Mouse (Mus musculus) spleen, adult 12 weeks (tissue): Measurements from ENCODE around the gene Ikzf2.
A peak's percentile ranks its signal among the peaks of the same experiment; 100 is the strongest.

Source experiments
- DNase-seq: peaks from one replicate; pipeline ENCODE4 v3.0.0; 2022; ENCODE audit warnings: low spot score

The Ikzf2 gene

DNA sequence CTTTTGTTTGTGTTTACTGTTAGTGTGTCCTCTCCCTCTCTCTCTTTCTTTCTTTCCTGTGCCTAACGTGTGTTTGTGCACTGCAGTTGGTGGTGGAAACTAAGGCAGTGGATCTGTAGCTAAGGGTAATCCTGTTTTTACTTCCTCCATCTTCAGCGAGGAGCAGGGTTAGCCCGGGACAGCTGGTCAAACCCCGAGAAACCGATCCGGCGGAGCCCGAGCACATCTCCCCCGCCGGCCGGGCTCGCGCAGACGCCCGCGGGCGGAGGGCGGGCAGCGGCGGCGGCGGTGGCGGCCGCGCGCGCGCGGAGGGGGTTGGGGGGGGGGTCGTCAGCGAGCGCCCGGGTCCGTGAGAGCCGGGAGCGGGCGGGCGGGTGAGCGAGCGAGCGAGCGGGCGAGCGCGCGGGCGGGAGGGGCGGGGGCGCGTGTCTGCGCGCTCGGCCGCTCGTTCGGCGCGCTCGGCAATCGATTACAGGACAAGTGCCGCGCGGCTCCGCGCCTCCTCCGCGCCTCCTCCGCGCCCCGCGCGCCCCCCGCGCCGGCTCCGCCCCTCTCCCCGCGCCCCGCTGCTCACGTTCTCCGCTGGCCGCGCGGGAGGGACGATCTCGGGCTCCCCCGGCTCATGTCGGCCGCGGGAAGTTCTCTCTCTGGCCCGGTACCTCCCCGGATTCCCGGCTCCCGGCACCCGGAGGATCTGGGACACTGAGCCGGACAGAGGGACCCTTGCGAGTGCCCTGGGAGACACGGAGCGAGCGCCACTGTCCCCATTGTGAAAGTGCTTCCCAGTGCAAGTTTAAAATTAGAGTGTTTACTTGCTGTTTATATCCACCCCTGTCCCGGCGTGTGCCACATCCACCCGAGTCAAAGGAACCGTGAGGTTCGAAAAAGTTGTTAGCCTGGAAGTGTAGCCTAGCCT, at the start of gene Ikzf2:
TSS of gene Ikzf2 (minus strand) at position 170 of the 916 bp plus-strand sequence.
- DNase-seq = peak; percentile 12

DNA sequence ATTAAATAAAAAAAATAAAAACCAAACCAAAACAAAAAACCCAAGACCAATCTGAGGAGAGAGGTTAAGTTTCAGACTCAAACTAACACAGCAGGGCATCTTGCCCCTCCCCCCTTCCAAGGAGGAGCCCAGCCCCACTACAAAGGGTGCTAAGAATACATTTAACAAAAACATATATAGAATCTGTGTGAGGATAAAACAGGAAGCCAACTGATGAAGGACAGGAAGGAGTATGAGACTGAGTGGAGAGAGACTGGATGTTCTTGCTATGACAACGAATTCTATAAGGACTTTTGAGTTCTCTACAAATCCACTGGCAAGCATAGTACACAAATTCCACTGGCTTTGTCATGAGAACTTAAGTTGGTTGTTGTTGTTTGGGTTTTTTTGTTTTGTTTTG, 42.7 kb upstream of the Ikzf2 start:
- no peak for DNase-seq

DNA sequence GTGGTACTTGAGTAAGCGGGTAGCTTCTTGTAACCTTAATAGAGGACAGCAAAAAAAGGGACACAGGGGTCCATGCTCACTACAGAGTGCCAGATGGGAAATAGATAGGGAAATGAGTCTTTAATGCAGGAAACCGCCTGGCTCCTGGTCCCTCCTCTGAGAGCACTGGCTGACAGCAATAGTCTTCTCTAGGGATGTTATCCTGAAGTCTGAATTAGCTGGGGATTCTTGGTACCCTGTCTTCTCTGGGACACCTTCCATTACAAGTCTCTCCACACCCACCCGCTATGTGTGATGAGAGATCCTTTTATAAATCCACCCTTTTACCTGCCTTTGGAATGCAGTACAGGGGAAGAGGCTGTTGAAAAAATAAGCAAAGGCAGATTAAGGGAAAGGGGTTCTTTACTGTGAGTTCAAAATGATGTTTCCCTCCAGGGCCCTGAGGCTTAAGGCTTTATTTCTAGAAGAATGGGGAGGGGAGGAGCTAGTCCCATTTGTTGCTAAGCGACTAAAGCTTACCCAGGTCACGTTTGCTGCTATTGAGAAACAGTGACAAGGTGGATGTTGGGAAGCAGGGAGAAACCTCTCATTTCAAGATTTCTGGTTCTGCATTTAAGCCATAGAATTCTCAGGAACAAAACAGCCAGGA, 42.1 kb upstream of the Ikzf2 start:
- DNase-seq = no peak

DNA sequence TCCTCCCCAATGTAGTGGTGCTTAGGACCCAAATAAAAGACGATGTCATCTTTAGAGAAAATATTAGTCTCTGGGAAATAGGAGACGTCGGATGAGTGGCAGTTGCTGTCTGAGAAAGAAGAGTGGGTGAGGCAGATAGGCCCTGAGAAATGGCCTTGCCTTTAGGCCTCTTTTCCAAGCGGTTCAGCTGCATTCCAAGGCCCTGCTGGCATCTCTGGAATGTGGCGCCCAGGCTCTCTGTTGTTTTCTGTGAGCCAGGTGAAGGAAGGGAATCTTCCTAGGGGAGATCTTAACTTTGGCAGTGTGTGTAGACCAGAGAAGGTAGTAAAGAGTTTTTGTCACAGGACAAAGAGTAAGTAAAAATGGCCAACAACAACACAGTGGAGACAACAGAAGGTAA, 40.9 kb upstream of the Ikzf2 start:
- DNase-seq = no peak

DNA sequence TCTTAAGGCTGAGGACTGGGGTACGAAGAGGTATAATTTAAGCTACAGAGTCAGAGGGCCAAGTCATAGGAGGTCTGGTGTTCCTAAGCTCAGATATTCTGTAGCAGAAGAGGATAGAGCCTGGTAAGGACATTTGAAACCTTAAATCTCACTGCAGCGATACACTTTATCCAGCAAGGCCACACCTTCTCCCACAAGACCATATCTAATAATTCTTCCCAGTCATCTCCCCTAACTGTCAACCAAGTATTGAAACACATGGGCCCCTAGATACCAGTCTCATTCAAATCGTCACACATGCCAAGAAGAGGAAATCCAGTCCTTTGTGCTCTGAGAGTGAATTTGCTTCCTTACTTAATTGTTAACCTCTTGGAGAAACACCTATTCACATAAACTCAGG, 30.1 kb upstream of the Ikzf2 start:
- DNase-seq = no peak

DNA sequence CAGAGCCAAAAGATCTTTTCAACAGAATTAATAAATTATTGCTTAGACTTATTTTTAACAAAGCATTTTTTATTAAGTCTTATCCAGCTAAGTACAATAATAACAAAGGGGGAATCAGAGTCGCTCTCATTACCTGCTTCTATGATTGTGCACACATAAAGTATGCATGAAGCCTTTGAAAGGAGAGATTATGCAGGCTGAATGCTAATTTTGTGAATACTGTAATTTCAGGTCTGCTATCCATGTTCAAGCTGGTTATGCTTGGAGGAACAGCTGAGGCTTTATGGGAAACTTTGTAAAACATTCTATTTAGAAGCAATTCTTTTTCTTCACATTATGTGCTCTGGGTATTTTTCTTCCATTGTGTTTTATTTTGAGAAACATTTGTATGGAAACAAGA, 21.5 kb upstream of the Ikzf2 start:
- no peak for DNase-seq

DNA sequence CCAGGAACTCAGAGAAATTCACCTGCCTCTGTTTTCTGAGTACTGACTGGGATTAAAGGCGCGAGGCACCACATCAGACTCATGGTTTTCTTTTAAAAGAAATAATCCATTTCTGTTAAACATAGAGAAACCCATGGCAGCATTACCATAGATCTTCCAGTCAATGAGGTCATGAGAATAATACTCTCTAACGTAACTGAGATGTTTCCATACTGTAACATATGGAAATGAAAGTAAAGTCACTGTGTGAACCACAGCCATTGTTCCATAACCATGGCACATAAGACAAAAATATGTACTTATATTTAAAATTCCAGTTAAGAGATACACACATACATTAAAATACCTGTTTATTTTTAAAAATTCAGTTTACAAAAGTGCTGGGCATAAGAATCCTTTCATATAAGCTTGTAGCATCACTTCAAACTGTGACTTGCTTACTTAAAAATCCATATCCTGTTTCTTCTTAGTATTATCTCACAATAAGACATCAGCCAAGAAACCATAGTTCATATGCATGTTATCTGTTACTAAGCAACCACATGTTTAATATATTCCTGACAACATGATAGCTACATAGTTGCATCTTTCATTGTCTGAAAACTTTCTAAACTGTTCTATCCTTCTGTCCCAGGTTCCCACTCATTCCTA, 16.6 kb upstream of the Ikzf2 start:
- no peak for DNase-seq

DNA sequence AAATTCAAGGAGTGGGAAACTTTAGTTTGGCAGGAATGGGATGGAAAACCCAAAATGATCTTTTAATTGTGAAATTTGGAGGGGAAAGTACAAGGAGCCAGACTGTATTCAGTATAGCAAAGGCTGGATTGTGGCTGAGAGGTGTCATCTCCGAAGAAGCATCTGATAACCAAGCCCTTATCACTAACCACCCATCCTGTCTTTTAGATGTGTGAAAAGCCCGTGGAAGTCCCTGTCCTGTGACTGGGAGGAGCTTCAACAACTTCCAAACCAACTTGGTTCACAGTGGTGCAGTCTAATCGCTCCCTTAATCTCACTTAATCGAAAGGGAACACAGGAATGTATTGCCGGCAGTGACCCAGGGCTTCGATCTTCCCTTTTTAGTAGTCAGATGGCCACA, 4.9 kb upstream of the Ikzf2 start:
- no peak for DNase-seq

DNA sequence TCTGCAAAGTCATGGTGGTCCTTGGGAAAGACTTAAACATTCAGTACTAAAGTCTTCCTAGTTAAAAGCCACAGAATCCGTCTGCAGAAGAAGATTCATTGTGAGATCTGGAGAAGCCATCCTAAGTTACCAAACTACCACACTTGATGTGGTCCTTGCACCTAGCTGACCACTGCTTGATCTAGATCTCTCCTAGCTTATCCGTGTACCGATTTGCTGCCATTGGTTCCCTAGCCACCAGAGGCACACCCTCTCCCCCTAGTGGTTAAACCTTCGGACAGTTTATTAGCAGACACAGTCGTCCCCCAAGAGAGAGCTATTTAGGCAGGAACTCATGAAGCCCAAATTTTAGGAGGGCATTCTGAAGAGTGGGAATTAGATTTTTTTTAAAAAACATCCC, 1.9 kb upstream of the Ikzf2 start:
- no peak for DNase-seq

DNA sequence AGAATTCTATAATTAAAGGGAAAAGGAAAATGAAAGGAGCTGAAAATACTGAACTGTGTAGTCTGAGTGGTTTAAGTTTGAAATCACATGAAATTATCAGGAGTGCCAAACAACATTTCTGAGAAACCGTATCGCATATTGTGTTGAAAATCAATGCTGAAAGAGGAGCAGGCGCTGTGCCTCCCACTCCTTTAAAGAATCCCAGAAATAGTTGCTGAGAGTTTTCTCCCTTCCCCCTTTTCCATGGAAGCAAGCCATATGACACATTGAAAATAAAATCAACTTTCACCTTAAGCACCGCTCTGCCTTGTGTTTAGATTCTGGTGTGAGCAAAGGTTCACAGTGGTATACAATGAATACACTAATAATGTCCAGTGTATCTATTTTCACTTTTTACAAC, 1.1 kb upstream of the Ikzf2 start:
- DNase-seq = no peak

DNA sequence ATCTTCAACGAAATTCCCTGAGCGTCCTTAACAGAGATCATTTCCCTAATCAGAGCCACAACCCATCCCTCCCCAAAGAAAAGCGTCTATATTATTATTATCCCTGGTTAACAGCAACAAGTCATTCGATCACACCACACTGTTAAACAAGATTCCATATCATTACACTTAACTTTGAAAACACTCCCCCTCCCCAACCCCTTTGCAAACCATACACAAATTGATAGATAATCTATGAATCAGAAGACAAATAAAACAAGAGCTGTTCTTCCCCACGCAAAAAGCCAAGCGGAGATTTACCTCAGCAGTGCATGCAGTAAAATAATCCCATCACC, 337 bp downstream of the Ikzf2 start:
- no peak for DNase-seq

DNA sequence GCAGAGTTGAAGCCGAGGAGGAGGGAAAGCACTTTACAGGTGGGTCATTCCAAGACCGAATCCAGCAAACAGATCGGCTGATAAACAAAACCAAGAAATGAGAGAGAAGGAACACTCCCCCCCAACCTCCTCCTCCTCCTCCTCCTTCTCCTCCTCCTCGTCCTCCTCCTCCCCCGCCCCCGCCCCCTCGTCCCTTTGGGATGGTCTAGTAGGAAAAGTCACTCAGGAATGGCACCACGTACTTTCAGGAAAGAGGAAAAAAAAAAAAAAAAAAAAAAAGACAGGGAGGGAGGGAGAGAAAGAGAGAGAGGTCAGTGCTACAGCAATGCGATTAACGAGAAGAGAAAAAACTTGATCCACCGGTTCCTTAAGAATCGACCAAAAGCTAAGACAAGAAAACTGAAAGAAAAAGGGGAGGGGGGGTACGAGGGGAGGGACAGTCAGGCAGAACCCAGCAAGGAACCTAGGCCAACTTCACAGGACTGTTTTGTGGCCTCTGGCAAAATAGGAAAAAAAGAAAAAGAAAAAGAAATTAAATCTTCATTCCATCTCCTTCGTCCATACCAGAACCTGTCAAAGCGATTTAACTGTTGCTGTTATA, 1.1 kb downstream of the Ikzf2 start:
- DNase-seq = no peak

DNA sequence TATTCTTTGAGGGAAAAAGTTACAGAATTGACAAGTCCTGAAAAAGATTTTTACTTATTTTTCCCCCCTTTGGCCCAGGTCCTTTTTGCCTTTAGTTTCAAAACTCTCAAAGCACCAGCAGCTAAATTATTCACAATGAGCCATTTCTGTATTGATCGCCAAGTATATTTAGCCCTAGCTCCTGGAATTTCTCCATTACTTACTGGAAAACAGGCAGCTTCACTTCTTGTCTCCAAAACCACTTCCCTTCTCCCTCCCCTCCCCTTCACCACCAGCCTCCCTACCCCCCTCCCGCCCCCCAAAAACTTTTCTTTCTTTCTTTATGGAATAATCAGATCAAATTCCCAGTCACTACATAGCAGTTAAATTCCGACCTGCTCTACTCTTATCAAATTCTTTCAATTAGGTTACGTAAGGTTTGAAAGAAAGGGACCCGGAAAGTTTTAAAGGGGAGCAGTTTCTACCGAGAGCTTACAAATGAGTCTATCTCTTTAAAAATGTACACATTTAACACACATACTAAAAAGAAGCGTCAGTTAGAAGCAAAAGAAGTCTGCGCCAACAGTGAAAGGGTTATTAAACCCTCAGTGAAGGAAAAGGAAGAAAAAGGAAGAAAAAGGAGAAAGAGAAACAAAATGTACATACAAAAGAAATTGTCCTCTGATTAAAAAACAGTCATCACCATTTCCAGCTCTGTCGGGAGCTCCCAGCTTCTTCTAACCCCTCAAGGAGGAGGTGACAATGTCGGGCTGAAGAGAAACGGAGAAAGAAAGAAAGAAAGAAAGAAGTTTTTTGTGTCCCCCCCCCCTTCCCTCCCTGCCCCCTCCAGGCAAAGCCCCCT, 1.8 kb downstream of the Ikzf2 start:
- DNase-seq = no peak

DNA sequence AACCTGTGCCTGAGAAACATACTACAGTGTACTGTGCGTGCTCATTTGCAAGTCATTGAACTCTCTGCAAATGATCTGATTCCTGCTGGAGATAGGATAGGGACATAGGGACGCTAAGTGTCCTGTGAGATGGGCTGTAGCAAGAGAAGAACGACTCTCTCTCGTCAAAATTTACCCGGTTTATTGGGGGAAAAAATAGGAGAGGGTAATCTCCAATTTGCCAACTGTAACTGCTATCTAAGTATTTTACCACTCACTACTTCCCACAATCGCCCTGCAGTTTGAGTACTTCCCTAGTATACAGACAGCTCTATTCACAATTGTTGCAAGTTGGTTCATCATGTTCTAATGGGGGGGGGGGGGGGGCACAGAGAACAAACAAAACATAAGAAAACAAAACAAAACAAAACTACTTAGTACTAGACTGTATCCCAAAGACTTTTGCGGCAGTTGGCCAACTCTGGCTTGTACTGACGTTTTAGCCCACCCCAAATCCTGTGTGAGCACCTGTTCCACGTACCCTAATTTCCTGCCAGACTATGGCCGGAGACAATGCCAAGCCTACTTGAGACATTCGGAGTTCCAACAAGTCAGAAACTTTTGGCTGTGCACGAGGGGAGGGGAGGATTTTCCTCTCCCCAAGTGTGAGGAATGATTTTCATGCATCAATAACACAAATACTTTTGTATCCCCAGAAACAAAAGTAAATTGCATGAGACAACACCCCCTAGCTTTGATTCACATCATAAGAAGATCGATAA, 2.6 kb downstream of the Ikzf2 start:
- no peak for DNase-seq

DNA sequence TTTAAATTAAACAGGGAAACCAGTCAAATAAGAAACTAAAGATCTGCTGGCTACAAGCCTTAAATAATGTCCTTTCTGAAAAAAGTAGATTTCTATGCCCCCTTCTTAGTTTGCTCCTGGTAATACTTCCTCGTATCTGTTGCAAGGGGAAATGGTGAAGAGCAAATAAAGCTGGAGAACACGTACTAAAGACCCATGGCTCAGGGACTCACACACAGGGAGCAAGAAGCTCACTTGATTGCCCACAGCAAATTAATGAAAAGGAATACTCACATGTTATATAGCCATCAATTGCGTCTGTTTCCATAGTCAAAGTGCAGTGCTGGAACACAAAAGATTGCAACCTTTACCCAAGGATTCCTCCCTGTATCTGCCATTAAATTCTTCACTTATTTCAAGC, 3.2 kb downstream of the Ikzf2 start:
- no peak for DNase-seq

DNA sequence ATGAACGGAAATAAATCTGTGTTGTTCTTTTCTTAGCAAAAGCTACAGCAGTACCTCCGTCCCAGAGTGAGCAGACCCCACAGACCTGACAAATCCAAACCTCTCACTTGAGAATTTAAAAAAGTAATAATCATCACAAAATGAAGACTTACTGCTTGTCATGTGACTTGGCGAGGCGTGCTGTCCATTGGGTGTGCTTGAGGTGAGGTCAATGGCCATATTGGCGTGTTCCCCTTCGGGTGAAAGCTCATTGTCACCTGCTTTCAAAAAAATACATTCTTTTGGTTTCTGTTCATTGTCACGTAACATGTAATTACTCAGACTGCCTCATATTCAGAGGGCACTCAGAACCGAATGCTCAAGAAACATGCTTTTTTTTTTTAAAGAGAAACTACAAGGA, 4.0 kb downstream of the Ikzf2 start:
- DNase-seq = no peak

DNA sequence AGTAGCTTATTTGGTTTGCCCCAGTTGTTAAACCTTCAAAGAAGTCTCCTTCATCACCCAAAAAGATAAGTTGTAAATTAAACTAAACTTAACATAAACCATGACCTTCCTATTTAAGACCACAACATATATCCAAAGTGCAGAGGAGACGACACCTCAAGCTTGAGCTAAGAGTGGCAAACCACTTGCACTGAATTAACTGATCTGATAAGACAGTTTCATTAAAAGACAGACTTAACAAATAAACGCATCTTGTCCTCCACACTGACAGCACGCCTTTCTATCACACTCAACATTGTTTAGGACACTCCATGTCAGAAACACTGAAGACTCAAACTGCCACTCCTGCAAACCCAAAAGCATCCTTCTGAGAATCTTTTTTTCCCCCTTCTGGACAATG, 4.8 kb downstream of the Ikzf2 start:
- DNase-seq = no peak

DNA sequence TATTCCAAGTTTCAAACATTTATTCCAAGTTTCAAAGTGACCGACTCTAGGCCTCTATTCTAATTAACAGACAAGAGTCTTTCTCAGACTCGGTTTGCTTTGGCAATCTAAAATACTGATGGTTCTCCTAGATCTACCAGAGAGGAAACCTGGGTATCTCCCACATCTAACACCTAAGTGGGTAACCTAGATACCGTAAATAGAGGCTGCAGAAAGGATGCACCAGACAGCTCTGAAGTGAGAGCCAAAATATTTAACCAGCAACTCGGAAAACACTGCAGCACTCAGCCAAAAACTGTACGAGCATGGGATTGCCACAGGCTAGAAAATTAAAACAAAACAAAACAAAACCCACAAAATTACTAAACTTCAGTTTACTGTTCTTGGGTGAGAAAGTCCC, 6.0 kb downstream of the Ikzf2 start:
- DNase-seq = no peak

DNA sequence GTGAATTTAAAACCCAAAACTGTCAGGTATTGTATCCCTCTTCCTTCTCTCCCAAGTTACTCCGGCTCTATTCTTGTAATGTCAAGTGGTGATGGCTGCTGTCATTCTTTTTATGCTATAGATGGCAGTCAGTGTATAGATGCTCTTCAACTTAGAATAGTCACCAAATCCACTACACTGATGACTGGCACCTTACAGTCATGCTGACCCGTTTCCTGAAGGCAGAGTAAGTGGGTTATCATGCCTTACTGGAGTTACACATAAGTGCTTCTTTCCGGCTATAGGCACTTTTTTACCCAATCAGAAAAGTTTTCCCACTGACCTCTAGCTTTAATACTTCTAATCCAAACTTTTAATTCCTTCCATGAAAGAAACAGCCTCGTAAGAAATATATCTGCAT, 6.5 kb downstream of the Ikzf2 start:
- DNase-seq = no peak

DNA sequence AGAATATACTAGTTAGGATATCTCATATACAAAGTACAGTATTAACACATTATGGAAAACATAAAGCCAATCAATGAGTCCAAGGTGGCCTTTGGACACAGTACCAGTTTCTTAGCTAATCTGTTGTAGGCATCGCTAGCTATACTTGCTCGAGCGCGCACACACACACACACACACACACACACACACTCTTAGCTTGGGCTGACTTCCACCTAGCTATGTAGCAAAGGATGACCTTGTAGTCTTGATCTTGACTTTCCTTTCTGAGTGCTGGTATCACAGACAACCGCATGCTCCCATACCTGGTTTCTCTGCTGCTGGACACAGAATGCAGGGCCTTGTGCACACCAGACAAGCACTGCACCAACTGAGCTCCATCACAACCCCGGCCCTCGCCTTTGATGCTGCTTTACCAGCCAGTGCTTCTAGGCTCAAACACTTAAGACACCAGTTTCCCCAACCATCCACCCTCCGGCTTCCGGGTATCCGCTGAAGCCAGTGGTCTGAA, 17.1 kb downstream of the Ikzf2 start:
- DNase-seq = no peak

DNA sequence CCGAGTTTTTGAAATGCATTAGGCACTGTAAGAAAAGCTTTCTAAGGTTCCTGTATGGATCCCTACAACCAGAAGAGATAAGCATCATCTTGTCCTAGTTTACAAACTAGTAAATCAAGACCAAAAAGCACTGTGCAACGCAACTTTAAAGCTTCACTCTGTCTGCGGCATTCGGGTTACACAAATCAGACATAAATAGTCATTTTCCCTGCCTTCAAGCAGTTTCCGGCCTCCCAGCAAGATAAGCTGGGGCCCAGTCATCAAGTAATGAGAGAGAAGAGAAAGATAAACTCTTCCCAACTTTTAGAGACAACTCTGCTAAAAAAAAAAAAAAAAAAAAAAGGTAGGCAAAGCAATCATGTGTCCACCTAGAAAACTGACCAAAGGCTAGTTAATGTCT, 19.6 kb downstream of the Ikzf2 start:
- no peak for DNase-seq
